Mouse (Mus musculus): ENCODE measurements around the gene Mettl7a2. TPM values are rescaled to one million over a fixed set of nuclear protein-coding genes. Genes with fewer than 3 reads are reported as not detected.
"Not testable (repeated sequence)": the region's sequence is repeated elsewhere in the genome, so short reads cannot be mapped to it uniquely, and the experiment has no call there.

Gene Mettl7a2
- total RNA-seq, 2 experiments from 2014 or later, result 0.59 to 0.89 TPM

DNA sequence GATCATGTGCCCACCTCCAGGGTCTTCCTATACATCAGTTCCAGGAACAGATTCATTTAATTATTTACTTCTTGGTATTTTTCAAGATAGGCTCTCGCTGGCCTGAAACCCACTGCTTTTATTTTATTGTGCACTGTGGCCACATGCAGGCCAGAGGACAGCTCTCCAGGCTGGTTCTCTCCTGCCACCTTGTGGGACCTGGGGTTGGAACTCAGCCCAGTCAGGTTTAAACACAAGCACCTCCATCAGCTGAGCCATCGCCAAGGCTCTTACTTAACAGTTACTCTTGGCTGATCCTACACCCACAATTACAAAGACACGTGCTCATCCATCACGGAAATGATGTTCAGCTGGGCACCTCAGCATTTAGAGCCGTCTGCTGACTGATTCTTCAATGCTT lies 31.9 kb upstream of the Mettl7a2 start:
- H3K4me3 ChIP-seq, result no peak overlapping the region
- H3K27ac ChIP-seq, result no peak overlapping the region
- DNase-seq (ENCODE audit: extremely low spot score in 1 of 2, low spot score in 2 of 2), result no peak
- peak; percentile 18 for TF ChIP-seq CTCF (IDR thresholded peaks at IDR 0.05)
- intact Hi-C loops (cut with DNase I), result loop anchor here (5.0 kb wide), 1 partner anchor 284 kb away; the partner anchor contains the start of gene Dip2b

DNA sequence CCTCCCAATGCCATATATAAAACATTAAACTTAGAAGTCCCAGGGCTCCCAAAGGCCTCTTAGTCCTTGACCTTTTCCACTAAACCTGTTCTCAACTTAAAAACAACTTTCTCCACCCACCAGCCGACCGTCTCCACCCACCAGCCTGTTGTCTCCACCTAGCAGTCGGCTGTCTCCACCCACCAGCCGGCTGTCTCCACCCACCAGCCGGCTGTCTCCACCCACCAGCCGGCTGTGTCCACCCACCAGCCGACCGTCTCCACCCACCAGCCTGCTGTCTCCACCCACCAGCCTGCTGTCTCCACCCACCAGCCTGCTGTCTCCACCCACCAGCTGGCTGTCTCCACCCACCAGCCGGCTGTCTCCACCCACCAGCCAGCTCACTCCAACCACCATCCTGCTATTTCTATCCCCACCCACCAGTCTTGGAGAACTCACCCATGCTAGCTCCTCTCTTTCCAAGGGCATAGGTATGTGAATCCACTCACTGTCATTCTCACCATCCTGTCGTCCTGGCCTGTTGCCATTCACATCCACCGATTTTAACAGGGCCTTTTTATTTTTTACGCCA lies 28.9 kb upstream of the Mettl7a2 start:
- intact Hi-C loops (cut with DNase I), result loop anchor here (5.0 kb wide), 1 partner anchor 287 kb away; the partner anchor contains the start of gene Dip2b
- DNase-seq (ENCODE audit: extremely low spot score in 1 of 2, low spot score in 2 of 2), result no peak
- no peak for TF ChIP-seq CTCF (IDR thresholded peaks at IDR 0.05)
- Histone ChIP-seq H3K27ac (peak overlapping the region; percentile 65), H3K4me3 (no peak overlapping the region)

DNA sequence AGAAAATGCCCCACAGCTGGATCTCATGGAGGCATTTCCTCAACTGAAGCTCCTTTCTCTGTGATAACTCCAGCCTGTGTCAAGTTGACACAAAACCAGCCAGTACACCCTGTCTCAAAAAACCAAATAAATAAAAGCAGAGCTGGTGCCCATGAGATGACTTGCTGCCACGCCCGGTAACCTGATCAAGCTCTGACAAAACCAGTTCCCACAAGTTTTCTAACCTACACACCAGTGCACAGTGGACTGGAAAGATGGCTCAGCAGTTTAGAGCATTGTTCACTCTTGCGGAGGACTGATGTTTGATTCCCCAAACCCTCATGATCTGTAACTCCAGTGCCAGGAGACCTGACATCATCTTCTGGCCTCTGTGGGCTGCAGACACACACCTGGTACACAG lies 27.8 kb upstream of the Mettl7a2 start:
- intact Hi-C loops (cut with DNase I), result no loop called here
- TF ChIP-seq CTCF (IDR thresholded peaks at IDR 0.05), result no peak

DNA sequence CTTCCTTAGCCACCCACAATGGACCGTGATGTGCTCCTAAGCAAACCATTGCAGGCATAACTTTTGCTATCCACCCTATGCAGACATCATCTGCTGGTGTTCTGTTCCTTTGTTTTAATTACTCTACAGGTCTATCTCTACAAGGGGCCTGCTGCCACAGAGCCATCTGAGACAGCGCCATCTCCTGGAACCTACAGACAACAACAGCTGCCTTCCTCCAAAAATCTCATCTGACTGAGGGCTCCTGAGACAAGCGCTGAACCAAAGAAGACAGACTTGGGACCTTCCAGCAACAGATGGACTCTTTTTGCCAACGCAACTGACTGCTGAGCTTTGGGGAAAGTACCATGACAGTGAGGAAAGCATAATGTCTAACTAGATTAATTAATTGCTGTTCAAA lies 24.9 kb upstream of the Mettl7a2 start:
- H3K4me3 ChIP-seq; H3K27ac ChIP-seq; DNase-seq (ENCODE audit: extremely low spot score in 1 of 2, low spot score in 2 of 2); intact Hi-C loops (cut with DNase I): not testable (repeated sequence)

More for the DNA sequence above, 27.8 kb upstream of the Mettl7a2 start:
- Histone ChIP-seq H3K27ac (no peak overlapping the region), H3K4me3 (no peak overlapping the region)
- no peak for DNase-seq (ENCODE audit: extremely low spot score in 1 of 2, low spot score in 2 of 2)

DNA sequence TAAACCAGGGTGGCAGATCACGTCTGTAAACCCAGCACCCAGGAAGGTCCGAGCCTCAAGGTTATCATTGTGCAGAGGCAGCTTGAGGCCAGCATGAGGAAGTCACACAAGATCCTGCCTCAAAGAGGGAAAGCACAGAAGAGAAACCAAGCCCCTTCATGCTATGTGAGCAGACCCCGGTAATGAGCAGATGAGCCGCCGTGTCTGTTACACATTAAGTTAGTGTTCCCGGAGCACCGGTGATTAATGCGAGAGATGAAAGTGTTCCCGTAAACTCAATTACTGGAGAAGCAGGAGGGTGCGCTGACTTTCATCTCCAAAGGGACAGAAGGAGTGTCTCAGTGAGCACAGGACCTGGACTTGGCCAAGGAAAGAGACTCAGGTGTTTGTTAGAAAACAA lies 23.7 kb upstream of the Mettl7a2 start:
- H3K4me3 ChIP-seq; intact Hi-C loops (cut with DNase I); DNase-seq (ENCODE audit: extremely low spot score in 1 of 2, low spot score in 2 of 2); H3K27ac ChIP-seq: not testable (repeated sequence)

DNA sequence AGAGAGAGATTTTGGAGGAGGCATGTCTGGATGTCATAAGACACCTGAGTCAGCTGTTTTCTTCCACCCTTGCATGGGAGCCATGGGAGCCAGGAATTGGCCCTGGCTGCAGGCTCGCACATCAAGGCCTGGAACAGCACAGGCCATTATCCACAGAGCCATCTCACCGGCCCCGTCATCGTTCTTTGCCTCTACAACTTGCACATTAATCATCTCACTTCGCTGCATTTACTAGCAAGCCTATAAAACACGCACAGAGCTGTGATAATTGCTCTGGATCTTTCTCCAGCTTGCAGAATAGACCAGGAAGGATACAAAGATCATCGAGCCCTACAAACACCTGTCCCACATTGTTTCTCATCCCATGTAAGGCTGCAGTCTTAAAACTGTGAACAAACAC lies 22.3 kb upstream of the Mettl7a2 start:
- no peak for TF ChIP-seq CTCF (IDR thresholded peaks at IDR 0.05)
- H3K4me3 ChIP-seq, result no peak overlapping the region
- no peak overlapping the region for H3K27ac ChIP-seq
- no peak for DNase-seq (ENCODE audit: extremely low spot score in 1 of 2, low spot score in 2 of 2)
- intact Hi-C loops (cut with DNase I), result no loop called here

DNA sequence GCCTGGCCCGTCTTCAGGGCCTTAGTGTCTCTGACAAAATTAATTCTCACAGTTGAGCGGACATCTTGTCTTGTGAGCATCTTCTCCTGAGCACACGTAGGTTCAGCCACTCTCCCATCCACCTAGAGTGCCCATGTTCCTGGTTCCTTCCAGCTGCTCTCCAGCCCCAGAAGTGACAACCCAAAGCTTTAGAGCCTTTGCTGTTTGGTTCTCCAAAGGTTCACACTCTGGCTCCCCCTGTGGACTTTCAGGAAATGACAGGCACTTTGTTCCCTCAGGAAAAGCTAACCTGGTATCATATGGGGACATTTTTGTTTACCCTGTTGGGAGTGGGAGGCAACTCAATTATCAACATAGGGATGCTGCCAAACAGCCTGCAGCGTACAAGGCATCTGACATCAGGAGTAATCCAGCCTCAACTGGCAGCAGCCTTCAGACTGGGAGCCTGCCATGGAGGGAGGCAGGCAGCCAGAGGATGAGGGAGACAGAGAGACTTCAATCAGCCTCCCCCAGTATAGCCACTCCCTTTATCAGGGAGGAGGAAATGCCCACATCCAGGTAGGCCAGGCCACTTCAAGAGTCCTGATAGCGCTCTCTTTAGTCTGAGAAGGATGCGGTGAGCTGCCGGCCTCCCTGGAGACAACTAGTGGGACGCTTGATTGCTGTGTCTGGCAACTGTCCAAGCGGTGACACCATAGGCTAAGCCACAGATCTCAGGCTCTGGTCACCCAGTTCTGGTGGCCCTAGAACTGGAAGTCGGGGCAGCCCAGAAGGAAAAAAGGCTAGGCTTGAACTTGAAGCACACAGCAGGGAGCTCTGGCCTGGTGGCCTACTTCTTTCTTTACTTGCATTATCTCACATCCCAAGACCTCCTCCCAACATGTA lies 20.7 kb upstream of the Mettl7a2 start:
- DNase-seq (ENCODE audit: extremely low spot score in 1 of 2, low spot score in 2 of 2); intact Hi-C loops (cut with DNase I): not testable (repeated sequence)
- TF ChIP-seq CTCF (IDR thresholded peaks at IDR 0.05), result peak; percentile 18

DNA sequence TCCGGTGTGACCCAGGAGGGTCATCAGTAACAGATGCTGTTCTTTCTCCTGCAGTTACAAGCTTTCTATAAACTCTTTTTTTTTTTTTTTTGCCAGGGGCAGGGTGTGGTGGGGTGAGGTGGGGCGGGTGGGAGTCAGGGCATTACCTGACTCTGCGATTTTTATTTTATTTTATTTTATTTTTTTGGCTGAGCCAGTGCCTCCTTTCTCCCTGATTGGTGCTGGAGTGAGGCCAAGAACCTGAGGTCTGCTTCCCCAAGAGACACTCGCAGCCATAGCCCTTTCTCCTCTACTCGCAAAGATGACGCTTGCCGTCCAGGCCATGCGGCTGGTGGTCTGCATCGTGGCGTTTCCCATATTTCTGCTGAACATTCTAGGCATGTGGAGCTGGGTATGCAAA lies 18.4 kb upstream of the Mettl7a2 start, which contains the start of gene Mettl7a3:
Mettl7a3 (plus strand) TSS at position 301 of the 400 bp plus-strand sequence.
- no peak within 1 kb of the TSS for H3K27ac ChIP-seq
- DNase-seq (ENCODE audit: extremely low spot score in 1 of 2, low spot score in 2 of 2), result no peak
- H3K4me3 ChIP-seq, result no peak within 1 kb of the TSS
- intact Hi-C loops (cut with DNase I), result no loop called here
- no peak for TF ChIP-seq CTCF (IDR thresholded peaks at IDR 0.05)

More for the DNA sequence above, 20.7 kb upstream of the Mettl7a2 start:
- not testable (repeated sequence) for H3K27ac ChIP-seq, H3K4me3 ChIP-seq

DNA sequence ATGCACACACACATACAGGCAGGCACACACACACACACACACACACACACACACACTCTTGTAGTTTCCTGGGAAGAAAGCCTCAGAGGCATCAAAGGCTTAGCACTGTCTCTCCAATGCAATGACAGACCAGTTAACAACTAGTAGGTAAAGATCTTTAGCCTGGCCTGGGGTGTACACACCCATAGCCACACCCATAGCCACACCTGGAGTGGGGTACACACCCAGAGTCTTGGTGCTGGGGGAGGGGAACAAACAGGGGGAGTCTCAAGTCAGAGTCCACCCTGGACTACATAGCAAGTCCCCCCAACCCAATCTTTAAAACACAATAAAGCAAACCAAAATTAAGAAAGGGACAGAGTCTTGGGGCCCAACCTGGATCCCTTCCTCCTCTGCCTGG lies 15.7 kb upstream of the Mettl7a2 start:
- H3K27ac ChIP-seq; intact Hi-C loops (cut with DNase I); DNase-seq (ENCODE audit: extremely low spot score in 1 of 2, low spot score in 2 of 2); H3K4me3 ChIP-seq: not testable (repeated sequence)

DNA sequence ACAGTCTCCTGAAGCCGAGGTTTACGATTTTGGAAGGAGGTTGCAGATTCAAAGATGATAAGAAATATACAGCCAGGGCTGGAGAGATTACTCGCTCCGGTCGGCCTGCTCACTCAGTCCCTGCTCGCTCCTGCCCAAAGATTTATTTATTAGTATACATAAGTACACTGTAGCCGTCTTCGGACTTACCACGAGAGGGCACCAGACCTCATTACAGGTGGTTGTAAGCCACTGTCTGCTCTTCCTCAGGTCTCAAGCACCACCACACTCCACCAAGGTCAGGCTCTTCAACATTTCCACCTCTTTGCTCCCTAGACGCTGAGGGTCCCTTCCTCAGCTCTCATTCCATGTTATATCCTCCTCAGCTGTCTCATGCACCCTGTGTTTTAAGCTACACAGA lies 15.2 kb upstream of the Mettl7a2 start:
- DNase-seq (ENCODE audit: extremely low spot score in 1 of 2, low spot score in 2 of 2), result peak in 1 of 2 experiments; percentile 27
- intact Hi-C loops (cut with DNase I); H3K27ac ChIP-seq: not testable (repeated sequence)

DNA sequence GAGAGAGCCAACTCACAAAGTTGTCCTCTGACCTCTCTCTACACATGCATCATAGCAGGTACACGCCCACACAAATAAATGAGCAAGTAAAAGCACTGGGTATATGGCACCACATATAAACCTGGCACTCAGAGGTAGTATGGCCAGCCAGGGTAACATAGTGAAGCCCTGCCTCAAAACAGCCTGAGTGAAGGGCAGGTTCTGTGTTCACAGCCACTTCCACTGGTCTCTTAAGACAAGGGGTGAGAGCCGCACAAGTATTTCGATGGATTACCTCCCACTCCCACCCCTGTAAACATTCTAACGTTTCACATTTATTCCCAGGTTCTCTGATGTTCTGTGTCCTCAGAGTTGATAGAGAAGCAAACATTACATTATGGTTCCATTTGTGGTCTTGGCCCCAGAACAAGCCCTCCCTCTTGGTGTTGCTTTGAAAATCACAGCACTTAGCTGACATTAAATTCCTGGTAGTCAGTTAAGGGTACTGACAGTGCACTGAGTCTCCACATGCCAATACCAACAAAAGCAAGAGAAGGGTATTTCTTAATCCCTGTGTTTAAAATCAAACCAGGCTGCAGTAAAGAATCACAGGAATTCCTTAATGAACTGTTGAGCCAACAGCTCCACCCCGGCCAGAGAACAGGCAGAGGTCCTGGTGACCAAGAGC lies 11.6 kb upstream of the Mettl7a2 start:
- H3K4me3 ChIP-seq; H3K27ac ChIP-seq; intact Hi-C loops (cut with DNase I); DNase-seq (ENCODE audit: extremely low spot score in 1 of 2, low spot score in 2 of 2): not testable (repeated sequence)

More for the DNA sequence above, 15.2 kb upstream of the Mettl7a2 start:
- peak; percentile 49 for TF ChIP-seq CTCF (IDR thresholded peaks at IDR 0.05)
- not testable (repeated sequence) for H3K4me3 ChIP-seq

DNA sequence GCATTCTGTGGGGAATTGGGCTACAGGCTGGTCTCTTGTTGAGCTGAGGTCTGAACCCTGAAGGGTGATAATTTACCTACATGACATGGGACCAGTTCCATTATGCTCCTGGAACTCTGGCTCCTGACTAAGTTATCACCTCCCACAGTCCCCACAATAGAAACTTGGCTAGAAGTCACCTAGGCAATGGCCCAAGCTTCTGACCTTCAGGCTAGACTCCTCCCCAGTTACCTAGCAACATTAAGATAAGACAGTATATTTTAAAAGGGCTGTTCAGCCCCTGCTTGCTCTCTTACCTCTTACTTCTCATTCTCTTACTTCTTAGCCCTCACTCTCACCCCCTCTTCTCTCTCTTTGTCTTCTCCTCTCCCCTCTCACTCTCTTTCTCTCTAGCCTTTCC lies 7.5 kb upstream of the Mettl7a2 start:
- intact Hi-C loops (cut with DNase I), result no loop called here
- no peak overlapping the region for H3K27ac ChIP-seq
- no peak for DNase-seq (ENCODE audit: extremely low spot score in 1 of 2, low spot score in 2 of 2)
- no peak for TF ChIP-seq CTCF (IDR thresholded peaks at IDR 0.05)
- H3K4me3 ChIP-seq, result no peak overlapping the region

All from left cerebral cortex, adult 2 months (tissue).